Mouse (Mus musculus) heart, embryonic 15.5 days (tissue): Measurements from ENCODE around the gene Cep152. TPM values are rescaled to one million over a fixed set of nuclear protein-coding genes. Genes with fewer than 3 reads are reported as not detected.

Source experiments
- ATAC-seq: fragments of 200-750 bp; cut with Nextera tagmentation; replicated peaks from 2 replicates; pipeline ENCODE4 v1.8.0; 2017; ENCODE audit warnings: low read depth, moderate TSS enrichment; ENCODE audit not compliant: insufficient number of reproducible peaks, insufficient read depth, low FRiP score
- H3K27ac ChIP-seq: fragments of 300-500 bp; sonication (generic); 2 replicates; pipeline ENCODE4 v1.5.1; 2015; ENCODE audit warnings: mild to moderate bottlenecking, inconsistent platforms
- H3K27me3 ChIP-seq: fragments of 300-500 bp; sonication (generic); 2 replicates; pipeline ENCODE4 v1.6.1; 2015; ENCODE audit warnings: inconsistent platforms
- H3K36me3 ChIP-seq: fragments of 300-500 bp; sonication (generic); 2 replicates; pipeline ENCODE4 v1.6.1; 2015; ENCODE audit warnings: mild to moderate bottlenecking, inconsistent platforms
- H3K4me1 ChIP-seq: fragments of 300-500 bp; sonication (generic); replicated peaks from 2 replicates; pipeline ENCODE4 v1.6.1; 2015; ENCODE audit warnings: inconsistent platforms
- H3K4me2 ChIP-seq: fragments of 300-500 bp; sonication (generic); 2 replicates; pipeline ENCODE4 v1.6.1; 2015; ENCODE audit warnings: inconsistent platforms, mild to moderate bottlenecking, moderate library complexity
- H3K4me3 ChIP-seq: fragments of 300-500 bp; sonication (generic); 2 replicates; pipeline ENCODE4 v1.5.1; 2015; ENCODE audit warnings: mild to moderate bottlenecking, inconsistent platforms
- H3K9ac ChIP-seq: fragments of 300-500 bp; sonication (generic); 2 replicates; pipeline ENCODE4 v1.6.1; 2015; ENCODE audit warnings: mild to moderate bottlenecking, inconsistent platforms
- H3K9me3 ChIP-seq: fragments of 300-500 bp; sonication (generic); replicated peaks from 2 replicates; pipeline ENCODE4 v1.6.1; 2016; ENCODE audit warnings: inconsistent platforms
- WGBS: fragments of 180-500 bp; shearing (Covaris S2); methylation state at CpG from one replicate; pipeline ENCODE4 v1.1.7; 2015; ENCODE audit warnings: mixed read lengths; 5-methylcytosine and 5-hydroxymethylcytosine counted together
- polyA plus RNA-seq: library from polyadenylated mRNA; unstranded; fragments of >200 nt; fragmentation: Nextera tagmentation; extraction: Ambion mirVana; gene quantifications from 2 replicates; pipeline ENCODE4 v1.2.1, GENCODE M21; 2015

Cep152 gene
- 3.1 and 4.3 TPM in 2 replicates for polyA plus RNA-seq

GRCm38 (mm10) chr2:125624837-125625351 lies at the start of gene Cep152:
Gene Cep152 (minus strand): TSS chr2:125625113.
- H3K4me1 ChIP-seq = peaks cover 35% of the 10 kb centered on the region
- no peaks in the 10 kb centered on the region for H3K27me3 ChIP-seq
- peak within 1 kb of the TSS; percentile 59 for H3K27ac ChIP-seq
- no peaks in the 10 kb centered on the region for H3K9me3 ChIP-seq
- H3K4me2 ChIP-seq = peak within 1 kb of the TSS; percentile 61
- peak within 1 kb of the TSS; percentile 78 for H3K9ac ChIP-seq
- peak; percentile 96 for ATAC-seq
- under 1% methylated on average over 50 of the region's 50 CpGs for WGBS
- peak within 1 kb of the TSS; percentile 85 for H3K4me3 ChIP-seq
- peaks cover 8% of the 10 kb centered on the region; the same call in 1 of the 2 replicates for H3K36me3 ChIP-seq

GRCm38 (mm10) chr2:125672957-125673631 lies 48.2 kb upstream of the Cep152 start, which contains the start of gene Eid1:
Gene Eid1 (plus strand): TSS chr2:125673095.
- under 1% methylated on average over 61 of the region's 79 CpGs for WGBS
- Histone ChIP-seq H3K9me3 (no peaks in the 10 kb centered on the region), H3K4me1 (peaks cover 11% of the 10 kb centered on the region), H3K4me2 (peak within 1 kb of the TSS; percentile 78), H3K36me3 (no peaks in the 10 kb centered on the region), H3K4me3 (peak within 1 kb of the TSS; percentile 95), H3K9ac (peak within 1 kb of the TSS; percentile 81), H3K27me3 (no peaks in the 10 kb centered on the region), H3K27ac (peak within 1 kb of the TSS; percentile 88)
- peak; percentile 90 for ATAC-seq

DNA sequence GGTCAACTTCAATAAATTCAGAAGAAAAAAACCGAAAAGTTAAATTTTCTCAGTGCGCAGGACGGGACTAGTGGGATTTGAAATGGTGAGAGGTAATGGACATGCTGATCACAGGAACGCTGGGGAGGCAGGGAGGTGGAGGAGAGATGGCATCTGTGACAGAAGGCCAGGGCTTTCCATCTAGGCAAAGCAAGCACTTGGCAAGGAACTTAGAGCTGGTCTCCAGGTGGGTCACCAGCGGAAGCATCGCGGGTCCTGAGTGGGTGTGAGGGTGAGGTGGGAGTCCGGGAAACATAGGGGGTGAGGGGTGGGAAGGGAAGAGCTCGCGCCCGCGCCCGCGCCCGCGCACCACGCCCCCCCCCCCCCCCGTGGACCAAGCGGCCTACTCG lies 47.6 kb upstream of the Cep152 start:
- peaks cover 11% of the 10 kb centered on the region for H3K4me1 ChIP-seq
- peak overlapping the region; percentile 81 for H3K9ac ChIP-seq
- H3K9me3 ChIP-seq = no peaks in the 10 kb centered on the region
- ATAC-seq = peak; percentile 59; the same call in 1 of the 2 replicates
- no peaks in the 10 kb centered on the region for H3K27me3 ChIP-seq
- WGBS = 17% methylated on average over 16 of the region's 20 CpGs
- H3K36me3 ChIP-seq = no peaks in the 10 kb centered on the region
- H3K4me2 ChIP-seq = peak overlapping the region; percentile 78
- peak overlapping the region; percentile 95 for H3K4me3 ChIP-seq
- H3K27ac ChIP-seq = peak overlapping the region; percentile 88

GRCm38 (mm10) chr2:125670846-125671245 lies 45.9 kb upstream of the Cep152 start:
- no peak overlapping the region for H3K4me2 ChIP-seq
- H3K9ac ChIP-seq = no peak overlapping the region
- peaks cover 17% of the 10 kb centered on the region for H3K4me1 ChIP-seq
- no peaks in the 10 kb centered on the region for H3K9me3 ChIP-seq
- no peaks in the 10 kb centered on the region for H3K36me3 ChIP-seq
- ATAC-seq = no peak
- no peak overlapping the region for H3K27ac ChIP-seq
- no peak overlapping the region for H3K4me3 ChIP-seq
- H3K27me3 ChIP-seq = no peaks in the 10 kb centered on the region
- 53% methylated on average over 1 of the region's 1 CpGs for WGBS

- WGBS = 71% methylated on average over 7 of the region's 7 CpGs
- Histone ChIP-seq H3K27ac (no peak overlapping the region), H3K9me3 (no peaks in the 10 kb centered on the region), H3K4me1 (peaks cover 8% of the 10 kb centered on the region; the same call in 1 of the 2 replicates), H3K4me3 (no peak overlapping the region), H3K9ac (no peak overlapping the region), H3K36me3 (no peaks in the 10 kb centered on the region), H3K4me2 (no peak overlapping the region), H3K27me3 (no peaks in the 10 kb centered on the region)
- no peak for ATAC-seq
These were observed 42.8 kb upstream of the Cep152 start for GRCm38 (mm10) chr2:125667721-125668120.

- H3K27ac ChIP-seq = peak overlapping the region; percentile 20; the same call in 1 of the 2 replicates
- H3K9ac ChIP-seq = 0 out of 2 replicates have a peak overlapping the region, but pooled peaks have one; percentile 8
- no peaks in the 10 kb centered on the region for H3K36me3 ChIP-seq
- ATAC-seq = no peak
- 19% methylated on average over 5 of the region's 5 CpGs for WGBS
- H3K4me1 ChIP-seq = peaks cover 6% of the 10 kb centered on the region; the same call in 1 of the 2 replicates
- no peaks in the 10 kb centered on the region for H3K9me3 ChIP-seq
- H3K27me3 ChIP-seq = no peaks in the 10 kb centered on the region
- H3K4me3 ChIP-seq = no peak overlapping the region
- H3K4me2 ChIP-seq = no peak overlapping the region; the same call in 1 of the 2 replicates
These were observed 42.3 kb upstream of the Cep152 start for GRCm38 (mm10) chr2:125667184-125667583.

DNA sequence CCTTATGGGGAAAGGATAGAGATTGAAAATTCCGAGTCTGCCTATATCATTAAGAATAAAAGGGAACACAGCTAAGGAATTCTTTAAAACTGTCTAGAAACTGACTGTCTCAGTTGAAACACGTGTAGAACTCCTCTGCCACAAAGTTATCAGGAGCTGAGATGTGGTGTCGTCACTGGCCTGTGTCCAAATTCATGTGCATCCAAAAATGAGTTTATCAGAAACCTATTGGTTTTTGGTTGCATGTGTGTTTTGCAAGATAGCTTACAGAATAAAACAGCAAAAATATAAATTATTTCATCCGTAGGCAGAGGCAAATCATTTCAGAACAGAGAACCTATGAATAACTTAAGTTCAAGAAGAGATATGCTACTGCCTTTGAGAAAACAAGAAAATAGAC lies 41.8 kb upstream of the Cep152 start:
- no peak overlapping the region for H3K4me2 ChIP-seq
- WGBS = 53% methylated on average over 4 of the region's 4 CpGs
- no peak overlapping the region for H3K9ac ChIP-seq
- H3K4me1 ChIP-seq = peaks cover 6% of the 10 kb centered on the region; the same call in 1 of the 2 replicates
- no peaks in the 10 kb centered on the region for H3K36me3 ChIP-seq
- H3K27ac ChIP-seq = no peak overlapping the region
- no peaks in the 10 kb centered on the region for H3K9me3 ChIP-seq
- no peak overlapping the region for H3K4me3 ChIP-seq
- ATAC-seq = no peak
- no peaks in the 10 kb centered on the region for H3K27me3 ChIP-seq

DNA sequence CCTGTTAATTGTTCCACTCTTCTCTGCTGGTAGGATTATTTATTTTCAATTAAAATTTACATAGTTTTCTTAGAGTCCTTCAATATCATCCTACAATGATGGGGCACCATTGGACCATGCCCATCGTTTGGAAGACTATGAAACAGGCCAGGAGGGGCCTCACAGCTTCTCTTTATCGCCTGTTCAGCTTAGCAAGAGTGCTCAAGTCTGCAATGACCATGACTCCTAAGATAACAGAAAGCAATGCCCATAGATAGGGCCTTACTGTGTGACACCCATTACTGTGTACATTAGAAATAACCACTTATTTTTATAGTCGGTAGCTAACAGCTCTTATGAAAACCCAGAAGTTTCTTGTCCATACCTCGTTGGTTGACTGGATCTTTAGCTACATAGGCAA lies 41.0 kb upstream of the Cep152 start:
- Histone ChIP-seq H3K27me3 (no peaks in the 10 kb centered on the region), H3K4me2 (no peak overlapping the region), H3K36me3 (no peaks in the 10 kb centered on the region), H3K4me3 (no peak overlapping the region), H3K27ac (no peak overlapping the region), H3K9me3 (no peaks in the 10 kb centered on the region), H3K4me1 (peaks cover 7% of the 10 kb centered on the region), H3K9ac (no peak overlapping the region)
- 76% methylated on average over 4 of the region's 4 CpGs for WGBS
- no peak for ATAC-seq

DNA sequence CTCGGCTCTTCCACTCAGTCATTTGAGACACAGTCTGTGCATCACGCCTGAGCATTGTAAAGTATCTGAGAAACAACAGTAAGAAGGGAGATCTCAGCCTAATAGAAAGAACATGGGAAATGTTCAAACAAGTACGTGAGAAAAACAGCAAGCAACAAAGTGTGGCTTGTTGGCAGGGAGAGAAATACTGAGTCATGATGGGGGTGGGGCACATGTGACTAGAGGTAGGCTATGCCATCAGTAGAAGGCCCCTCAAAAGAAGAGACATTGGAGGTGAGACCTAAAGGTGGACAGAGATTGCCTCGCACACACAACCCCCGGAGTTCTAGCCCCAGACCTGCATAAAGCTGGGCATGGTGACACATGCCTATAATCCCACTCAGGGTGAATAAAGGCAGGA lies 40.3 kb upstream of the Cep152 start:
- Histone ChIP-seq H3K27me3 (no peaks in the 10 kb centered on the region), H3K4me2 (no peak overlapping the region), H3K36me3 (no peaks in the 10 kb centered on the region), H3K4me1 (peaks cover 14% of the 10 kb centered on the region), H3K9me3 (no peaks in the 10 kb centered on the region), H3K4me3 (no peak overlapping the region), H3K9ac (no peak overlapping the region), H3K27ac (no peak overlapping the region)
- WGBS = 90% methylated on average over 5 of the region's 5 CpGs
- ATAC-seq = no peak

- H3K27me3 ChIP-seq = no peaks in the 10 kb centered on the region
- WGBS = 90% methylated on average over 3 of the region's 3 CpGs
- no peaks in the 10 kb centered on the region for H3K36me3 ChIP-seq
- H3K9ac ChIP-seq = no peak overlapping the region
- H3K4me2 ChIP-seq = no peak overlapping the region
- H3K4me3 ChIP-seq = no peak overlapping the region
- no peak overlapping the region for H3K27ac ChIP-seq
- H3K4me1 ChIP-seq = peaks cover 14% of the 10 kb centered on the region
- ATAC-seq = no peak
- no peaks in the 10 kb centered on the region for H3K9me3 ChIP-seq
These were observed 37.6 kb upstream of the Cep152 start for GRCm38 (mm10) chr2:125662517-125662916.

DNA sequence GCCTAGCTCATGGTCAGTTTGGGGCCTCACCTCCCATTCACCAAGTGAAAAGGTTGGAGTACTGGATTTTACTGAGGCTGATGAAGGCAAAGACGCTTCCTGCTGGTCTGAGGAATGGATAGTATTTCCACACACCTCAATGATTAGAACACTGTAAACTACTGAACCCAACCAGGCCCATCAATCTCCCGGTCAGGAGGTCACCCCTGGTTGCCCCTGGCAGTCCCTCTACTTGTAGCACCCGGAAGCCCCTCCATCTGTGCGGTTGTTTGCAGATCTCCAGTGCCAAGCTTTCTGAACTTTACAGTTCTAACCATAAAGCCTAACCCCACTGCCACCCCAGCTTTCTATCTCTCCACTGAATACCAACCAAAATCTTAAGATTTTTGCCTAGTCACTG lies 36.2 kb upstream of the Cep152 start:
- Histone ChIP-seq H3K36me3 (no peaks in the 10 kb centered on the region), H3K4me2 (peak overlapping the region; percentile 68), H3K4me3 (peak overlapping the region; percentile 40), H3K4me1 (peaks cover 8% of the 10 kb centered on the region; the same call in 1 of the 2 replicates), H3K9ac (peak overlapping the region; percentile 51; the same call in 1 of the 2 replicates), H3K27ac (no peak overlapping the region), H3K9me3 (no peaks in the 10 kb centered on the region), H3K27me3 (no peaks in the 10 kb centered on the region)
- 63% methylated on average over 4 of the region's 4 CpGs for WGBS
- ATAC-seq = no peak
